Mouse (Mus musculus): Measurements from ENCODE around the gene Hsdl2. TPM values are rescaled to one million over a fixed set of nuclear protein-coding genes. Genes with fewer than 3 reads are reported as not detected.

The Hsdl2 gene
- polyA plus RNA-seq (2016; fragmentation: Nextera tagmentation; extraction: Ambion mirVana): 18.8 TPM in 2 replicates

- Histone ChIP-seq H3K4me1 (peaks cover 20% of the 10 kb centered on the region), H3K27me3 (replicated peaks) (no peaks in the 10 kb centered on the region), H3K4me3 (peak within 1 kb of the TSS; percentile 66), H3K36me3 (no peaks in the 10 kb centered on the region), H3K9me3 (replicated peaks) (no peaks in the 10 kb centered on the region), H3K9ac (peak within 1 kb of the TSS; percentile 75), H3K27ac (peak within 1 kb of the TSS; percentile 80), H3K4me2 (peak within 1 kb of the TSS; percentile 96)
- peak; percentile 97 for ATAC-seq
- 3% methylated on average over 61 of the region's 61 CpGs for WGBS (ENCODE audit: insufficient replicate concordance)
Measured at GRCm38 (mm10) chr4:59581314-59582185, at the start of gene Hsdl2. Gene Hsdl2, plus strand, starts transcription at chr4:59581563.

- H3K4me2 ChIP-seq: peak overlapping the region; percentile 67
- peak overlapping the region; percentile 25; the same call in 1 of the 2 replicates for H3K4me3 ChIP-seq
- no peaks in the 10 kb centered on the region for H3K9me3 ChIP-seq (replicated peaks)
- H3K36me3 ChIP-seq: 0 out of 2 replicates have a peak, but pooled peaks cover 4% of the 10 kb centered on the region
- peak overlapping the region; percentile 64 for H3K9ac ChIP-seq
- no peaks in the 10 kb centered on the region for H3K27me3 ChIP-seq (replicated peaks)
- ATAC-seq: peak; percentile 93
- peaks cover 88% of the 10 kb centered on the region for H3K4me1 ChIP-seq
- H3K27ac ChIP-seq: peak overlapping the region; percentile 96
- 20% methylated on average over 2 of the region's 2 CpGs for WGBS (ENCODE audit: insufficient replicate concordance)
Measured at GRCm38 (mm10) chr4:59533268-59533667, 48.1 kb upstream of the Hsdl2 start.

DNA sequence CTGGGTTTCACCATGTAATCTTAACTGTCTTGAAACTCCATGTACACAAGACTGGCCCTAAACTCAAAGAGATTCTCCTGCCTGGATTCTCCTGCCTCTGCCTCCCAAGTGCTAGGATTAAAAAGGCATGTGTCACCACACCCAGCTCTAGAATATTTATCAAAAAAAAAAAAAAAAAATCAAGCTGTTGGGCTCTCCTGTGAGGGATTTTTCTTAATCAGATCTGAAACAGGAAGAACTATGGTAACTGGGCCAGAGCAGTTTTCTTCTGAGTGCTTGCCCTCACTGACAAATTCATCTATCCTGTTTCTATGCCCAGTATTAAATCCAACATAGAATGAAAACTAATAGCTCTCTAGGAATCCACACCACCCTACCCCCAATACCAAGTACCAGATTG is 45.7 kb upstream of the Hsdl2 start:
- ATAC-seq: no peak
- Histone ChIP-seq H3K27ac (peak overlapping the region; percentile 57), H3K4me2 (0 out of 2 replicates have a peak overlapping the region, but pooled peaks have one; percentile 7), H3K4me3 (no peak overlapping the region), H3K9me3 (replicated peaks) (no peaks in the 10 kb centered on the region), H3K9ac (no peak overlapping the region), H3K36me3 (peaks cover under 1% of the 10 kb centered on the region; the same call in 1 of the 2 replicates), H3K4me1 (peaks cover 90% of the 10 kb centered on the region), H3K27me3 (replicated peaks) (no peaks in the 10 kb centered on the region)

DNA sequence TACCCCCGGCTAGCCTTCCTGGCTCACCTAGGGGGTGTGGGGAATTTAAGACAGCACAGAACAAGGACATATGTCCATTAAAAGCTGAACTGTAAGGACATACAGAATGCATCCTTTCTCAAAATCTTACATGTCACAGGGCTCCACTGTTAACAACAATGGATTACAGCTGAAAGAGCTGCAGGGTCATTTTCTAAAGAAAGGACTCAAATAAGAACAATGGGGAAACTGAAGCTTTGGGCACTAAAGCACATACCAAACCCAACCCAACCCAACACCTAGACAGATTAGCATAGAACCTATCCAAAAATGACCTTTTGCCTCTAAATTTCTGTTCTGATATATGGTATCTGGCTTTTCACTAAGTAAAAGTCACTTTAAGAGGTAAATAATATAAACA is 45.1 kb upstream of the Hsdl2 start:
- ATAC-seq: no peak
- Histone ChIP-seq H3K4me1 (peaks cover 89% of the 10 kb centered on the region), H3K9me3 (replicated peaks) (no peaks in the 10 kb centered on the region), H3K27me3 (replicated peaks) (no peaks in the 10 kb centered on the region), H3K9ac (no peak overlapping the region), H3K4me3 (no peak overlapping the region), H3K36me3 (peaks cover 3% of the 10 kb centered on the region; the same call in 1 of the 2 replicates), H3K27ac (peak overlapping the region; percentile 52; the same call in 1 of the 2 replicates), H3K4me2 (no peak overlapping the region)
- WGBS (ENCODE audit: insufficient replicate concordance): 84% methylated on average over 1 of the region's 1 CpGs

DNA sequence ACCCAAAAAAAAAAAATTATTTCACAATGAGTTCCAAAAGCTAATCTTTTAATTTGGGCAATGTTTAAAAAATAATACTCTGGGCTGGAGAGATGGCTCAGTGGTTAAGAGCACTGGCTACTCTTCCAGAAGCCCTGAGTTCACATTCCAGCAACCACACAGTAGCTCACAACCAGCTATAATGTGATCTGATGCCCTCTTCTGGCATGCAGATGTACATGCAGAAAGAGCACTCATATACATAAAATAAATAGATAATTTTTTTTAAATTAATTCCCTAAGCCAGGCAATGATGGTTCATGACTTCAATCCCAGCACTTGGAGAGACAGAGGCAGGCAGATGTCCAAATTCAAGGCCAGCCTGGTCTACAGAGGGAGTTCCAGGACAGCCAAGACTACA is 38.4 kb upstream of the Hsdl2 start:
- no peak overlapping the region for H3K4me2 ChIP-seq
- H3K4me3 ChIP-seq: no peak overlapping the region
- no peak overlapping the region for H3K27ac ChIP-seq
- no peaks in the 10 kb centered on the region for H3K27me3 ChIP-seq (replicated peaks)
- peaks cover 79% of the 10 kb centered on the region for H3K4me1 ChIP-seq
- no peaks in the 10 kb centered on the region for H3K9me3 ChIP-seq (replicated peaks)
- H3K36me3 ChIP-seq: peaks cover 3% of the 10 kb centered on the region; the same call in 1 of the 2 replicates
- ATAC-seq: no peak
- no peak overlapping the region for H3K9ac ChIP-seq

DNA sequence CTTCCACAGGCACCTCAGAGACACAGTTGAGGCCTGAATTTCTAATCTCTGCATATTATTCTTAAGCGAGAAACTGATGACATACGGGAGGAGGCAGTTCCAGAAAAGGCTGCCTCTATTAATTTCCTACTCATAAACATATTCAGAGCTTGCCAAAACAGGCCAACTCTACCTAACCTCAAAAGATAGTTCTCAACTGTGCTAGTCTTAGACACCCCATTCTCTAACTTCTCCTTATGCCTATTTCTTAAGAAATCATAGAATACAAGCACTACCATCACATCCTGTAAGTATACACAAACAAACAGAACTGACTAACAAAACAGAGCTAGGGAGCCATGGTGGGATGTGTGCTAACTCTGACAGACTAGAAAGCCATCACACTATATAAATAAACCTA is 36.7 kb upstream of the Hsdl2 start:
- no peak for ATAC-seq
- no peaks in the 10 kb centered on the region for H3K9me3 ChIP-seq (replicated peaks)
- 0 out of 2 replicates have a peak, but pooled peaks cover 3% of the 10 kb centered on the region for H3K36me3 ChIP-seq
- peaks cover 64% of the 10 kb centered on the region for H3K4me1 ChIP-seq
- no peak overlapping the region for H3K4me3 ChIP-seq
- no peak overlapping the region for H3K4me2 ChIP-seq
- no peak overlapping the region for H3K9ac ChIP-seq
- 0 out of 2 replicates have a peak overlapping the region, but pooled peaks have one; percentile 17 for H3K27ac ChIP-seq
- WGBS (ENCODE audit: insufficient replicate concordance): 58% methylated on average over 2 of the region's 2 CpGs
- H3K27me3 ChIP-seq (replicated peaks): no peaks in the 10 kb centered on the region

- Histone ChIP-seq H3K27ac (peak overlapping the region; percentile 100), H3K27me3 (replicated peaks) (no peaks in the 10 kb centered on the region), H3K36me3 (no peaks in the 10 kb centered on the region), H3K4me1 (peaks cover 61% of the 10 kb centered on the region), H3K4me3 (peak overlapping the region; percentile 95), H3K9me3 (replicated peaks) (no peaks in the 10 kb centered on the region), H3K9ac (peak overlapping the region; percentile 100), H3K4me2 (peak overlapping the region; percentile 83)
- ATAC-seq: no peak
- 36% methylated on average over 7 of the region's 7 CpGs for WGBS (ENCODE audit: insufficient replicate concordance)
Measured at GRCm38 (mm10) chr4:59546285-59547071, 34.9 kb upstream of the Hsdl2 start.

DNA sequence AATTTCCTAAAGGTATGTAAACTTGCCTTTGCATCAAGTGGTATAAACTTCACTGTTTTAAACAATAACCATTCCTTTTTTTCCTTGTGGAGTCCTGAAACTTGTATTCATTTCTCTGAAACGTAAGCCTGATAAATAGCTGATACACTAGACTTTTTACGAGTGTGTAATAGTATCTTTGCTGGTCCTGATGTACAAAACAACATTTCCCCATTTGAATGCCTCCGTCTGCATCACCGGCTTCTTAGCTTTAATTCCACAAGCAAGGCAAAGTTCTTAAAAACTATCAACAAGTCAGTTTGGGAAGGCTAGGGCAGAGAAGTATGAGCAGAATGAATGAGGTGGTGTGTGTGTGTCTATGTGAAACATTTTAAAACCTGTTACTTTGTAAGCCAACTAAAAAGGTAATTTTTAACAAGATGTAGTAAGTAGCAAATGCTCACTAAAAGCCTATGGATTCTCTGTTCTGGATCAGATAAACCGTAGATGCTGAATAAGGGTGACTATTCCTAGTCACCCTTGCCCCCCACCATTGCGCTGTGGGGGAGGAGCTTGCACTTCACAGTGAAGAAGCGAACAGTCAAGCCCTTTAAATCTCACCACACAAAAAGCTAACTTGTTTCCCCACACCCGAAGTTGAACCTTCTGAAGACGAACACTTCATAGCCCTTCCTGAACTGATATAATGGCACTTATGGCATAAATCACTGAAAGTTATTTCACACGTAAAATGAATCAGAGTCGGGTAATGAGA is 34.0 kb upstream of the Hsdl2 start:
- ATAC-seq: no peak
- Histone ChIP-seq H3K9ac (peak overlapping the region; percentile 100), H3K27ac (peak overlapping the region; percentile 100), H3K4me1 (peaks cover 53% of the 10 kb centered on the region), H3K27me3 (replicated peaks) (no peaks in the 10 kb centered on the region), H3K9me3 (replicated peaks) (no peaks in the 10 kb centered on the region), H3K4me3 (peak overlapping the region; percentile 95), H3K36me3 (no peaks in the 10 kb centered on the region), H3K4me2 (peak overlapping the region; percentile 83)
- 15% methylated on average over 11 of the region's 11 CpGs for WGBS (ENCODE audit: insufficient replicate concordance)

DNA sequence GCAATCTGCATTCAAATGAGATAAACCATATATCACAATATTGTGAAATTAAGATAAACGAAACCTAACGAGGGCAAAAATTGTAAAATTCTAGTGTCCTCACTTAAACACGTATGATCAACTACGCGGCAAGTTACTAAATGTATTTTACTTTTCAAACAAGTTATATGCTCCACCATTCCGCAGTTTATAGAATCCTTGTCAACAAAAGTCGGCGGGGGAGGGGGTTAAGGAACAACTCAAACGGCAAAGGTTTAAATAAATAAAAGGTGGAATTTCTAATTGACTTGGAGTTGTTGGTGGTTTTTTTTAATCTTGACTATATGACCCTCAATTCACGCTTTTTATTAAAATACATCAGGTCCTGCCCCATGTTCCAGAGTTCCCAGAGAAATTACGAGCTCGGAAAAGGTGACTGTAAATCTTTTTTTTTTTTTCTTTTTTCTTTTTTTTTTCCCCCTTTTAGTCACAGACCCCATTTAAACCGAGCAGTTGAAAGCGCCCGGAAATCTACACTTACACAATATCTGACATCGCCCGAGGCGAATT is 33.3 kb upstream of the Hsdl2 start:
- peak overlapping the region; percentile 95 for H3K4me3 ChIP-seq
- no peaks in the 10 kb centered on the region for H3K9me3 ChIP-seq (replicated peaks)
- H3K4me1 ChIP-seq: peaks cover 47% of the 10 kb centered on the region
- H3K27me3 ChIP-seq (replicated peaks): no peaks in the 10 kb centered on the region
- no peaks in the 10 kb centered on the region for H3K36me3 ChIP-seq
- H3K9ac ChIP-seq: peak overlapping the region; percentile 100
- 1% methylated on average over 18 of the region's 18 CpGs for WGBS (ENCODE audit: insufficient replicate concordance)
- peak overlapping the region; percentile 83 for H3K4me2 ChIP-seq
- H3K27ac ChIP-seq: peak overlapping the region; percentile 100
- ATAC-seq: no peak

DNA sequence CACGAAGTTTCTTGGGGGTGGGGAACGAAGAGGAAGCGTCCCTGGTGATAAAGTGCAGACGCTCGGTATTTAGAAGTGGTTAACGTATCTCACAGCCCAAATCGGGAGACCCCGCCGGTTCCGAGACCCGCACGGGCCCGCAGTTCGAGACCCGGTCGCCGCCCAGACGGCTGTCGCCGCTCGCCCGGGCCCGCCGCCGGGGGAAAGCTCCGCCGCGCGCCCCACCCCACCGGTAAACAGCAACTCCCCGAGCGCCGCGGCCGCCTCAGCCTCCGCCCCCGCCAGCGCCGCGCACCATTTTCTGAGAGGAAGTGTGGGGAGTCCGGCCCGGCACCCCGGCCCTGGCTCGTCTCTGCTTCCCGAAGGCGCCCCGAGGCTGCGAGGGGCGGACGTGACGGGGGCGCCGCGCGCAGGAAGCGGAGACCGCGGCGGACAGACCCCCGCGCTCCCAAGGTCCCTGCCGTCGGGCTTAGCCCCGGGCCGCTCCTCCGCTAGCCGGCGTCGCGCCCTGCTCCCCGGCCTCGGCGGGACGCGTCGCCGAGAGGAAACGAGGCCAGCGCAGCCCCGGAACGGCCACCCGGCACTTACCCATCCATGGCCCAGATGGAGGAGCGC is 32.7 kb upstream of the Hsdl2 start:
- H3K36me3 ChIP-seq: no peaks in the 10 kb centered on the region
- under 1% methylated on average over 76 of the region's 83 CpGs for WGBS (ENCODE audit: insufficient replicate concordance)
- peak; percentile 71 for ATAC-seq
- H3K4me2 ChIP-seq: peak overlapping the region; percentile 83
- peak overlapping the region; percentile 95 for H3K4me3 ChIP-seq
- H3K4me1 ChIP-seq: peaks cover 47% of the 10 kb centered on the region
- no peaks in the 10 kb centered on the region for H3K27me3 ChIP-seq (replicated peaks)
- peak overlapping the region; percentile 100 for H3K9ac ChIP-seq
- H3K27ac ChIP-seq: peak overlapping the region; percentile 100
- H3K9me3 ChIP-seq (replicated peaks): no peaks in the 10 kb centered on the region
